Mouse (Mus musculus) liver, embryonic 14.5 days (tissue): ENCODE data around the gene Ttc30b. TPM values are rescaled to one million over a fixed set of nuclear protein-coding genes. Genes with fewer than 3 reads are reported as not detected.

Experiments
- ATAC-seq: fragments of 200-750 bp; cut with Nextera tagmentation; 2 replicates; pipeline ENCODE4 v1.8.0; 2017; ENCODE audit warnings: moderate number of reproducible peaks, mild to moderate bottlenecking, moderate library complexity; ENCODE audit not compliant: insufficient read depth
- DNase-seq, 3 experiments: peaks; one replicate each; pipeline ENCODE4 v3.0.0-alpha.2; 2012 to 2013; ENCODE audit warnings: low read depth in 3 of 3, low spot score in 3 of 3
- H3K27ac ChIP-seq: fragments of 300-500 bp; sonication (generic); 2 replicates; pipeline ENCODE4 v1.5.1; 2014; ENCODE audit warnings: moderate library complexity, mild to moderate bottlenecking, control low read depth, inconsistent platforms
- H3K27me3 ChIP-seq: fragments of 300-500 bp; sonication (generic); 2 replicates; pipeline ENCODE4 v1.6.1; 2014; ENCODE audit warnings: mild to moderate bottlenecking, low read length, moderate library complexity; ENCODE audit not compliant: control insufficient read depth, insufficient read depth
- H3K36me3 ChIP-seq: fragments of 300-500 bp; sonication (generic); replicated peaks from 2 replicates; pipeline ENCODE4 v1.6.1; 2014; ENCODE audit warnings: low read depth; ENCODE audit not compliant: control insufficient read depth, insufficient read depth
- H3K4me1 ChIP-seq, 2 experiments: fragments of 200-500 bp in 1 of 2; fragments of 300-500 bp in 1 of 2; sonication (generic) in 1 of 2; replicated peaks; 2 replicates each; pipeline ENCODE4 v1.6.1; 2012 to 2014; ENCODE audit warnings: antibody characterized with exemption in 1 of 2, inconsistent platforms in 1 of 2, low read length in 1 of 2; ENCODE audit not compliant: control insufficient read depth in 2 of 2, insufficient read depth in 2 of 2
- H3K4me2 ChIP-seq: fragments of 300-500 bp; sonication (generic); 2 replicates; pipeline ENCODE4 v1.6.1; 2014; ENCODE audit warnings: low read depth, mild to moderate bottlenecking, control low read depth, moderate library complexity
- H3K4me3 ChIP-seq, 2 experiments: fragments of 200-500 bp in 1 of 2; fragments of 300-500 bp in 1 of 2; sonication (generic) in 1 of 2; 2 replicates each; pipeline ENCODE4 v1.5.1; 2012 to 2014; ENCODE audit warnings: low read depth in 2 of 2, low read length in 2 of 2, mild to moderate bottlenecking in 2 of 2, control low read depth in 1 of 2, inconsistent platforms in 1 of 2, moderate library complexity in 1 of 2; ENCODE audit not compliant: insufficient read depth in 1 of 2
- H3K9ac ChIP-seq: fragments of 300-500 bp; sonication (generic); replicated peaks from 2 replicates; pipeline ENCODE4 v1.6.1; 2014; ENCODE audit warnings: mild to moderate bottlenecking, control low read depth, moderate library complexity
- H3K9me3 ChIP-seq: fragments of 300-500 bp; sonication (generic); 2 replicates; pipeline ENCODE4 v1.6.1; 2016; ENCODE audit warnings: low read length, mixed read lengths; ENCODE audit not compliant: control insufficient read depth
- CTCF ChIP-seq: IDR thresholded peaks from 2 replicates; pipeline ENCODE4 v1.5.1; 2016; ENCODE audit warnings: antibody characterized with exemption, low read depth, control low read depth
- EP300 ChIP-seq: IDR thresholded peaks from 2 replicates; pipeline ENCODE4 v1.6.1; 2016; ENCODE audit warnings: antibody characterized with exemption, low read depth
- WGBS: fragments of 180-500 bp; shearing (Covaris S2); extraction: QIAGEN DNeasy Blood & Tissue Kit; methylation state at CpG from one replicate; pipeline ENCODE4 v1.1.7; 2014; ENCODE audit not compliant: insufficient replicate concordance; 5-methylcytosine and 5-hydroxymethylcytosine counted together
- polyA plus RNA-seq, 2 experiments: library from polyadenylated mRNA; depleted of rRNA in 1 of 2; stranded (reverse) in 1 of 2; unstranded in 1 of 2; fragments of >200 nt; fragmentation: Nextera tagmentation in 1 of 2; extraction: Ambion mirVana in 1 of 2; gene quantifications; 2 replicates each; pipeline versions ENCODE4 v1.2.1 to v1.2.3; 2012 to 2014

Gene Ttc30b
- polyA plus RNA-seq, 2 experiments: 0.58 to 0.69 TPM

GRCm38 (mm10) chr2:75915040-75915439, 23.3 kb downstream of the Ttc30b start:
- DNase-seq: no peak
- Histone ChIP-seq H3K4me1 (no peaks in the 10 kb centered on the region), H3K36me3 (no peaks in the 10 kb centered on the region; the same call in 1 of the 2 replicates), H3K9ac (no peak overlapping the region), H3K27ac (no peak overlapping the region), H3K9me3 (no peaks in the 10 kb centered on the region), H3K27me3 (no peaks in the 10 kb centered on the region), H3K4me3 (no peak overlapping the region), H3K4me2 (no peak overlapping the region)
- WGBS: 79% methylated on average over 3 of the region's 3 CpGs
- TF ChIP-seq EP300 (no peak), CTCF (no peak)
- no peak for ATAC-seq

GRCm38 (mm10) chr2:75907142-75907541, 31.2 kb downstream of the Ttc30b start:
- no peaks in the 10 kb centered on the region for H3K27me3 ChIP-seq
- H3K4me1 ChIP-seq: no peaks in the 10 kb centered on the region
- no peak overlapping the region for H3K4me2 ChIP-seq
- H3K9me3 ChIP-seq: no peaks in the 10 kb centered on the region
- TF ChIP-seq CTCF (no peak), EP300 (no peak)
- H3K9ac ChIP-seq: no peak overlapping the region
- no peak overlapping the region for H3K4me3 ChIP-seq
- no peak overlapping the region for H3K27ac ChIP-seq
- peaks cover 5% of the 10 kb centered on the region; the same call in 1 of the 2 replicates for H3K36me3 ChIP-seq
- ATAC-seq: no peak
- DNase-seq: no peak
- WGBS: 51% methylated on average over 1 of the region's 1 CpGs

GRCm38 (mm10) chr2:75901869-75902268, 36.5 kb downstream of the Ttc30b start:
- Histone ChIP-seq H3K36me3 (peaks cover 8% of the 10 kb centered on the region), H3K4me2 (no peak overlapping the region), H3K4me3 (no peak overlapping the region), H3K4me1 (no peaks in the 10 kb centered on the region), H3K27me3 (no peaks in the 10 kb centered on the region), H3K27ac (no peak overlapping the region), H3K9ac (no peak overlapping the region), H3K9me3 (no peaks in the 10 kb centered on the region)
- ATAC-seq (no peak; the same call in 1 of the 2 replicates), DNase-seq (no peak)
- TF ChIP-seq CTCF: no peak
- no peak for TF ChIP-seq EP300
- WGBS: 56% methylated on average over 9 of the region's 9 CpGs

DNA sequence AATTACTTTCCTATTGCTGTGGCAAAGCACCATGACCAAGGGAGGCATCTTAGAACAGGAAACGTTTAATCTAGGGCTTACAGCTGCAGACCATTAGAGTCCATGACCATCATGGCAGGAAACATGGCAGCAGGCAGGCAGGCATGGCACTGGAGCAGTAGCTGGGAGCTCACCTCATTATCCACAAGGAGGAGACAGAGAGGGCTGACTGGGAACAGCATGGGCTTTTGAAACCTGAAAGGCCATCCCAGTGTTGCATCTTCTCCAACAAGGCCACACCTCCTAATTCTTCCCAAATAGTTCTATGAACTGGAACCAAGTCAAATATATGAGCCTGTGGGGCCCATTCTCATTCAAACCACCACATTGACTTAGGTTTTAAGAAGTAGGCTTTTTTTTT, 38.1 kb downstream of the Ttc30b start:
- H3K9ac ChIP-seq: no peak overlapping the region
- peaks cover 8% of the 10 kb centered on the region for H3K36me3 ChIP-seq
- H3K4me1 ChIP-seq: no peaks in the 10 kb centered on the region
- 70% methylated on average over 1 of the region's 1 CpGs for WGBS
- H3K4me2 ChIP-seq: no peak overlapping the region
- H3K9me3 ChIP-seq: no peaks in the 10 kb centered on the region
- TF ChIP-seq CTCF (peak; percentile 19; the same call in 1 of the 2 replicates), EP300 (no peak)
- no peak overlapping the region for H3K4me3 ChIP-seq
- no peak overlapping the region for H3K27ac ChIP-seq
- H3K27me3 ChIP-seq: no peaks in the 10 kb centered on the region
- no peak for ATAC-seq
- no peak for DNase-seq

GRCm38 (mm10) chr2:75895711-75896110, 42.7 kb downstream of the Ttc30b start:
- no peak for TF ChIP-seq EP300
- TF ChIP-seq CTCF: no peak

More at GRCm38 (mm10) chr2:75895711-75896110, 42.7 kb downstream of the Ttc30b start:
- H3K4me3 ChIP-seq: no peak overlapping the region
- no peaks in the 10 kb centered on the region for H3K9me3 ChIP-seq
- H3K9ac ChIP-seq: no peak overlapping the region
- H3K4me2 ChIP-seq: no peak overlapping the region
- WGBS: 68% methylated on average over 5 of the region's 5 CpGs
- no peaks in the 10 kb centered on the region for H3K4me1 ChIP-seq
- no peak for DNase-seq
- H3K27me3 ChIP-seq: no peaks in the 10 kb centered on the region
- H3K27ac ChIP-seq: no peak overlapping the region
- H3K36me3 ChIP-seq: peaks cover 8% of the 10 kb centered on the region
- no peak for ATAC-seq
